Mouse (Mus musculus) lung, postnatal 0 days (tissue): ENCODE results near the gene Fam89b.

Experiments used
- CTCF ChIP-seq: IDR thresholded peaks from 2 replicates; pipeline ENCODE4 v1.5.1; 2016; ENCODE audit warnings: antibody characterized with exemption, mild to moderate bottlenecking
- EP300 ChIP-seq: IDR thresholded peaks from 2 replicates; pipeline ENCODE4 v1.6.1; 2016; ENCODE audit warnings: antibody characterized with exemption, mild to moderate bottlenecking, control low read depth

DNA sequence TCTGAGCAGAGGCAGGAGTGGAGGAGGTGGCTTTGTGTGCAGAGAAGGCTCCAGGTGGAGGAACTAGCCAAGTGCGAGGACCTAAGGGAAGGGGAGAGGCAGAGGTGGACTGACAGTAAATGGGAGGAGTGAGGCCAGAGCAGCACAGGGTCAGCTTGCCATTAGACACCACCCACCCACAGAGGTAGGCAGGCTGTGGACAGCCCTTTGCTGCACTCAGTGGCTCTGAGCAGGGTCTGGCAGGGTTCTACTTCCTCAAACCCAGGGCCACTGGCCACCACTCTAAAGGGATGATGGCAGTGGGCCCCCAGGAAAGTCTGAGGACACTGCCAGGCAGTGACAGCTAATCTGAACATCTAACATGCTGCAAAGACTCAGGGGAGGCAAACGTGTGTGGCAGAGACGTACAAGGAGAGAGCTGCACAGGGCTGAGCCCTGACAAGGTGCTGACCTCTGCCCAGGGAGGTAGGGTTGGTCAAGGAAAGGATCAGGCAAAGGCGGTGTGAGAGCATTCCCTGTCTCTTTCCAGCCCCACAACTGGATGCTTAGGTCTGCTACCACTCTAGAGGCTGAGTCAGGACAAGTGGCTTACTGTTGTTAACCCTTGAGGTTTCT is 5.4 kb downstream of the Fam89b start:
- TF ChIP-seq CTCF (no peak), EP300 (no peak)
